Mouse (Mus musculus): Measurements from ENCODE around the gene C8g.

C8g gene

DNA sequence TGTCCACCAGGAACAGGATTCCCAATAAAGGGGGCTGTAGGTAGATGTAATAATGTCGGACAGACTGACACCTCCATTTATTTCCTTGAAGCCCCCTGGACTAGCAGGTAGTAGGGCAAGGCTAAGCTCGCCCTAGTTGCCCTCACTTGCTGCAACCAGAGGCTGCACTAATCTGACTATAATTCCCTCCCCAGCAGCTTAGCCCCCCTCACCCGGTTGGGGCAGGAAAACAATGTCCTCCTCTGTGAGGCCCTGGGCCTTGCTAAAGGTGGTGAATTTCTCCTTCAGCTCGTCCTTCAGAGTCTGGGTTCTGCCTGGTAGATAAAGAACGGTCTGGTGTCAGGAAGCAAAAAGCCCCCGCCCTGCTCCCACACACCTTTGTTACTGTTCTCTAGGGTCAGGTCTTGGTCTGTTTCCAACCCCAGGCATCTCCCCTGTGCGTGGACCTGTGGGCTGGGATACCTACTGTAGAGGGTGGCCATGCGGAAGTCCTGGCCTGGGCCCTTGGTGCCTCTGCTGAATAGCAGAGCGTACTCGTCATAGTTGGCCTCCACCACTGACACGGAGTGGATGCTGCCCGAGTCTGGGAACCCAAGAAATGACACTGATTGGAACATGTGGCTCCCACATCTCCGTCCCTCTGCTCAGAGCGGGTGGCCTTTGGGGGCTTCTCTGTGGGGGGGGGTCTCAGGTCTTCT lies 33.8 kb downstream of the C8g start:
- in situ Hi-C loops (cut with MboI, MseI): no loop called here

- in situ Hi-C loops (cut with MboI, MseI): no loop called here
Observed at GRCm38 (mm10) chr2:25465816-25466635, 35.5 kb downstream of the C8g start.

DNA sequence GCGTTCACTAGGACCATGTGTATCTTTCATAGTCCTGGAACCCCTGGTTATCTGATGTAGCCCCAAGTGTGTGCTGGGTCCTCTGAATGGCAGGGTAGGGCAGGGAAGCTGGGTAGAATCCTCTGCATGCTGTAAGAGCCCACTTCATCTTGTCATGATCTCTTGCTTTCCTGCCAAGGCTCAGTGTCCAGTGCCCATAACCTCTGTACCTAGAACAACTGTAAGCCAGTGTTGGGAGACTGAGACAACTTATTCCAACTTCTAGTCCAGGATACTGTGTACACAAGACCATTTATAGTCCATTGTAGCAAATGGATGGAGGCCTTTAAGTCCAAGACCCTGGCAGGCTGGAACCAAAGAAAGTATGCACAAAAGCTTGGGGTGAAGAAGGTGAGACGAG lies 36.3 kb downstream of the C8g start:
- in situ Hi-C loops (cut with MboI, MseI): no loop called here

DNA sequence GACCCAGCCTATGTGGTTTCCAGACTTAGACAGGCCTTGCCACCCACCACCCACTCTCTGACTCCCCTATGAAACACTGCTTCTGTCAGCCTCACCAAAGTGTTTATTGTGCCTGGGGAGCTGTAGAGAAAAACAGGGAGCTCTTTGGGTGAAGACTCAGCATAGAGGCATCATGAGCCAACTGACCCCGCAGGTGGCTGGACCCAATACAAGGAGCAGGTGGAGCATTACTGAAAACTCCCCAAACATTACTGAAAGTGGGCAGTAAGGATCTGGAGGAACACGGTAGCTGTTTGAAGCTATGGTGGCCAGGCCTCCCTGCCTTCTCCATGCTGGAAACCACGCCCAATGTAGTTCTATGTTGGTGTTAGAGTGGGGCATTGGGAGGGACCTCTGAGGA lies 37.9 kb downstream of the C8g start:
- in situ Hi-C loops (cut with MboI, MseI): no loop called here

- in situ Hi-C loops (cut with MboI, MseI): no loop called here
Observed at GRCm38 (mm10) chr2:25461407-25461806, 40.1 kb downstream of the C8g start.

GRCm38 (mm10) chr2:25460551-25461309 lies 40.8 kb downstream of the C8g start, which contains the start of gene Paxx:
Paxx (minus strand) TSS chr2:25461094.
- in situ Hi-C loops (cut with MboI, MseI): no loop called here

DNA sequence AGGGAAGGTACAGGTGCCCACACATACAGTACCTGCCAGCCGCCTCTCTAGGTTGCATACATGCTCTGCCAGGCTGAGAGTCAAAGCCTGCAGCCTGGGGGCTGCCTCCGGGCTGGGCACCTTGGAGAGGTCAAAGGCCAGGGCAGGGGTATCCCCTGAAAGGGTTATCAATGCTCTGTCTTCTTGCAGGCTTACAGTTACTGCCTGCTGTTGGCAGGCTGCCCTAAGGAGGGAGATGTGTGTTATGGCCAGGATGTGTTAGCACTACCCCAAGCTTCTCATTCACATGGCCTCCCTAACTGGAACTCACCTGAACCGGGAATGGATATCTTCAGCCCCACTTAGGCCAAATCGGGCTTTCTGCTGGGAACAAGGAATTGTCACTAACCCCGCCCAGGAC lies 41.4 kb downstream of the C8g start:
- in situ Hi-C loops (cut with MboI, MseI): no loop called here

DNA sequence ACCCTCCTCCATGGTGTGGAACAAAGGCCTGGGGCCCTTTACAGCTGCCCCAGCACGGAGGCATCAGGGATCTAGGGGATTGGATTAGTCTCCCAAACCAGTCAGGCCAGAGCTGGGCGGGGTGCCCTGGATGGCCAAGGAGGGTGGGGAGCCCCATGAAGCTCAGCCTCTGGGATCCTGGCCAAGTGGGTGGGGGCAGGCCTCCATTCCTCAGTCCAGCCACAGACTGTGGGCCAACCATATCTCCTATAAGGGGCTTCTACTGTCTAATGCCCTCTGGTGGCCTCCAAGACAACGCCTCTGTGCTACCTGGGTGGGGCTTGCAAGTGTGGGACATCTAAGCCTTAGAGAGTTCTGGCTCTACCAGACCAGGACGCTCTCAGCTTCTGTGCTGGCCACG lies 42.6 kb downstream of the C8g start:
- in situ Hi-C loops (cut with MboI, MseI): no loop called here

DNA sequence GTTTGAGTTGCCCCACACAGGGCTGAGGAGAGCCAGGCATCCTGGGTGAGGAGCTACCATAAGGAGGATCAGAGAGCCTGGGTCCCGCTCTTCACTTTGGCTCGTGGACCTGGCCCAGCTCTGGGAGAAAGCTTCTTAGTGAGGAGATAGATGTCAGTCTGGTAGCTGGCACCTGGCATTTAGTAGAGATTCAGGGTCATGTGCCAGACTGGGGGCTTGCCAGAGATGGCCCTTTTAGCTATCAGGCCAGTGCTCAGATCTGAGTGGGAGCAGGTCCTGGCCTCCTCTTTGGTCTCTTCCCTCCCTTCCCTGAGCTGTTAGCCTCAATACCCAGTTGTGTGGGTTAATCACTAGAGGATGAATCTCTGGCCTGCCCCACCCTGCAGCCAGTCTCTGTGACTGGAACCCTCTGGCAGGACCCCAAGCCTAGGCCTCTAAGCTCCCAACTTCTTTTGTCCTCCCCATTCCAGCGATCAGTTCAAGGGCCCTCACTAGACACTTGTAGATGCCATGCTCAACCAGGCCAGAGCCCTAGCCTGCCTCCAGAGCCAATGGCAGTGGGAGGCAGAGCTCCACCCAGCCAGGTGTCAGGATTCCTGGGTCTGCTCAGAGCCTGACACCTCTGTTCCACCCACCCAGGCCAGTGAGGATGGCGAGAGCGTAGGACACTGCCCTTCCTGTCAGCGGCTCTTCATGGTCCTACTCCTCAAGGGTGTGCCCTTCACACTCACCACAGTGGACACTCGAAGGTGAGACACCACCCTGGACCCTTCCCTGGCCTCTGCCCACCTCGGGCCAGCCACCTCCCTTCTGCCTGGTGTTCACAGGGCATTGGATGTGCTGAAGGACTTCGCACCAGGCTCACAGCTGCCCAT lies 44.3 kb downstream of the C8g start:
- in situ Hi-C loops (cut with MboI, MseI): no loop called here

- in situ Hi-C loops (cut with MboI, MseI): no loop called here
Observed at GRCm38 (mm10) chr2:25456205-25456953, 45.1 kb downstream of the C8g start, which contains the start of gene Clic3. Clic3 (plus strand) TSS chr2:25456838.

DNA sequence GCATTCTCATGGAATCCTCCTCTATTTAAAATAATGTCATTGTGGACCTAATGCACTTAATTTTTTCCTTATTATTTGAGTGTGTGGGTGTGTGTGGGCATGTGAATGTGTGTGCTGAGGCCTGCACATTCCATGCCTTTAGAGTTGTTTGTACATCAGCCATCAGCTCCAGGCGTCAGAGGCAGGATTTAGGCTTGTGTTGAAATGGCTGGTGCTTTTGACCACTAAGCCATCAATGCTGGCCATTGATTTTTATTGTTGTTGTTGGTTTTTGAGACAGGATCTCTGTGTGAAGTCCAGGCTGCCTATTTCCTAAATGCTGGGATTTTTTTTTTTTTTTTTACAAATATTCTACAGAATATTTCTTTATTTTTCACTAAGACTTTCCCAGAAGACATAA lies 48.6 kb downstream of the C8g start:
- in situ Hi-C loops (cut with MboI, MseI): no loop called here

DNA sequence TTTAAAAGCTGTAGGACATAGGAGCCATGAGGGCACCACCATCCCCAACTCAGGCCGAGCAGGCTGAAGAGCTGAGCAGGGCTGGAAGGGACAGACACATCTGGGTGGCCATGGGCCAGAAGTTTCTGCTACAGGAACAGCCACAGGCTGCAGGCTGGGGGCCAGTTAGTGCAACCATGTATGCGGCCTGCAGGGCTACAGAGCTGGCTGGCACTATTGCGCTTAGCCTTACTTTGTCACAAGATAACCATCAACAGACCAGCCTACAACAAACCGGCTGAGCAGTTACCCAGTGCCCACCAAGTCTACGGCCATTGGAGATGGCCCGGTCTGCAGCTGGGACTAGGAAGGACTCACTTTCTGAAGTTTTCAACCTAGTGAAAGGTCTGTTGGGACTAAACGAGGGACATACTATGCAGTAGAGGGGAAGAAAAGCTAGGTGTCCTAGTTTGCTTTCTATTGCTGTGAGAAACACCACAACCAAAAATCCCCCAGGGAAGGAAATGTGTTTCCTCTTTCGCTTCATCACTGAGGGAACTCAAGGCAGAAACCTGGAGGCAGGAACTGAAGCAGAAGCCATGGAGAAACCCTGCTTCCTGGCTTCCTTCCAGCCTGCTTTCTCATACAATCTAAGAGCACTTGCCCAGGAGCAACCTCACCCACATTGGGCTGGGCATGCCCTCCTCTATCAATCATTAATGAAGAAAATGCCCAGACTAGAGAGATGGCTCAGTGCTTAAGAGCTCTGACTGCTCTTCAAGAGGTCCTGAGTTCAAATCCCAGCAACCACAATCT lies 50.5 kb downstream of the C8g start:
- in situ Hi-C loops (cut with MboI, MseI): no loop called here
